Mouse (Mus musculus): ENCODE data around the gene Rasgef1b. TPM values are rescaled to one million over a fixed set of nuclear protein-coding genes. Genes with fewer than 3 reads are reported as not detected.

Gene Rasgef1b
- polyA plus RNA-seq, 1 experiment from 2014 or later = 6.5 TPM

- Histone ChIP-seq H3K9me3 (ENCODE audit: control insufficient read depth, low read length) (no peaks in the 10 kb centered on the region), H3K27me3 (replicated peaks; ENCODE audit: control insufficient read depth, insufficient read depth, low read length) (no peaks in the 10 kb centered on the region), H3K9ac (ENCODE audit: low read depth, low read length) (no peak overlapping the region), H3K4me1 (ENCODE audit: control insufficient read depth, insufficient read depth, low read length) (peaks cover 5% of the 10 kb centered on the region; the same call in 1 of the 2 replicates), H3K27ac (replicated peaks; ENCODE audit: low read depth, low read length) (no peak overlapping the region), H3K4me3 (ENCODE audit: low read depth, low read length) (no peak overlapping the region), H3K4me2 (ENCODE audit: low read depth, low read length) (no peak overlapping the region), H3K36me3 (ENCODE audit: control insufficient read depth, insufficient read depth, low read length) (no peaks in the 10 kb centered on the region)
- ATAC-seq (ENCODE audit: low read depth) (no peak), DNase-seq (ENCODE audit: low spot score) (no peak)
- 73% methylated on average over 2 of the region's 2 CpGs for WGBS
Observed at GRCm38 (mm10) chr5:99381639-99382038, 347.2 kb downstream of the Rasgef1b start.

GRCm38 (mm10) chr5:99380882-99381281 is 348.0 kb downstream of the Rasgef1b start:
- Histone ChIP-seq H3K4me2 (ENCODE audit: low read depth, low read length) (no peak overlapping the region), H3K27ac (replicated peaks; ENCODE audit: low read depth, low read length) (no peak overlapping the region), H3K27me3 (replicated peaks; ENCODE audit: control insufficient read depth, insufficient read depth, low read length) (no peaks in the 10 kb centered on the region), H3K36me3 (ENCODE audit: control insufficient read depth, insufficient read depth, low read length) (no peaks in the 10 kb centered on the region), H3K4me3 (ENCODE audit: low read depth, low read length) (no peak overlapping the region), H3K4me1 (ENCODE audit: control insufficient read depth, insufficient read depth, low read length) (peaks cover 5% of the 10 kb centered on the region; the same call in 1 of the 2 replicates), H3K9me3 (ENCODE audit: control insufficient read depth, low read length) (no peaks in the 10 kb centered on the region), H3K9ac (ENCODE audit: low read depth, low read length) (no peak overlapping the region)
- DNase-seq (ENCODE audit: low spot score) = no peak
- 91% methylated on average over 9 of the region's 9 CpGs for WGBS
- no peak for ATAC-seq (ENCODE audit: low read depth)

- no peaks in the 10 kb centered on the region for H3K36me3 ChIP-seq (ENCODE audit: control insufficient read depth, insufficient read depth, low read length)
- H3K27ac ChIP-seq (replicated peaks; ENCODE audit: low read depth, low read length) = no peak overlapping the region
- DNase-seq (ENCODE audit: low spot score) (no peak), ATAC-seq (ENCODE audit: low read depth) (no peak)
- H3K9ac ChIP-seq (ENCODE audit: low read depth, low read length) = no peak overlapping the region
- H3K9me3 ChIP-seq (ENCODE audit: control insufficient read depth, low read length) = no peaks in the 10 kb centered on the region
- no peak overlapping the region for H3K4me2 ChIP-seq (ENCODE audit: low read depth, low read length)
- H3K4me1 ChIP-seq (ENCODE audit: control insufficient read depth, insufficient read depth, low read length) = peaks cover 5% of the 10 kb centered on the region; the same call in 1 of the 2 replicates
- H3K27me3 ChIP-seq (replicated peaks; ENCODE audit: control insufficient read depth, insufficient read depth, low read length) = no peaks in the 10 kb centered on the region
- WGBS = 31% methylated on average over 12 of the region's 12 CpGs
- no peak overlapping the region for H3K4me3 ChIP-seq (ENCODE audit: low read depth, low read length)
Observed at GRCm38 (mm10) chr5:99380166-99380565, 348.7 kb downstream of the Rasgef1b start.

- DNase-seq (ENCODE audit: low spot score) (no peak), ATAC-seq (ENCODE audit: low read depth) (no peak)
- Histone ChIP-seq H3K4me3 (ENCODE audit: low read depth, low read length) (no peak overlapping the region), H3K9me3 (ENCODE audit: control insufficient read depth, low read length) (no peaks in the 10 kb centered on the region), H3K4me2 (ENCODE audit: low read depth, low read length) (no peak overlapping the region), H3K9ac (ENCODE audit: low read depth, low read length) (no peak overlapping the region), H3K36me3 (ENCODE audit: control insufficient read depth, insufficient read depth, low read length) (no peaks in the 10 kb centered on the region), H3K27me3 (replicated peaks; ENCODE audit: control insufficient read depth, insufficient read depth, low read length) (no peaks in the 10 kb centered on the region), H3K27ac (replicated peaks; ENCODE audit: low read depth, low read length) (no peak overlapping the region), H3K4me1 (ENCODE audit: control insufficient read depth, insufficient read depth, low read length) (peaks cover 5% of the 10 kb centered on the region; the same call in 1 of the 2 replicates)
- WGBS = 58% methylated on average over 11 of the region's 11 CpGs
Observed at GRCm38 (mm10) chr5:99378437-99379226, 350.2 kb downstream of the Rasgef1b start.

- H3K27ac ChIP-seq (replicated peaks; ENCODE audit: low read depth, low read length) = no peak overlapping the region
- no peak overlapping the region for H3K4me3 ChIP-seq (ENCODE audit: low read depth, low read length)
- H3K4me2 ChIP-seq (ENCODE audit: low read depth, low read length) = no peak overlapping the region
- no peaks in the 10 kb centered on the region for H3K36me3 ChIP-seq (ENCODE audit: control insufficient read depth, insufficient read depth, low read length)
- no peak for DNase-seq (ENCODE audit: low spot score)
- no peak for ATAC-seq (ENCODE audit: low read depth)
- H3K9me3 ChIP-seq (ENCODE audit: control insufficient read depth, low read length) = no peaks in the 10 kb centered on the region
- no peaks in the 10 kb centered on the region for H3K27me3 ChIP-seq (replicated peaks; ENCODE audit: control insufficient read depth, insufficient read depth, low read length)
- peaks cover 5% of the 10 kb centered on the region; the same call in 1 of the 2 replicates for H3K4me1 ChIP-seq (ENCODE audit: control insufficient read depth, insufficient read depth, low read length)
- no peak overlapping the region for H3K9ac ChIP-seq (ENCODE audit: low read depth, low read length)
- 73% methylated on average over 7 of the region's 7 CpGs for WGBS
Observed at GRCm38 (mm10) chr5:99375725-99376124, 353.1 kb downstream of the Rasgef1b start.

- Histone ChIP-seq H3K4me1 (ENCODE audit: control insufficient read depth, insufficient read depth, low read length) (peaks cover 5% of the 10 kb centered on the region; the same call in 1 of the 2 replicates), H3K9ac (ENCODE audit: low read depth, low read length) (no peak overlapping the region), H3K27me3 (replicated peaks; ENCODE audit: control insufficient read depth, insufficient read depth, low read length) (no peaks in the 10 kb centered on the region), H3K36me3 (ENCODE audit: control insufficient read depth, insufficient read depth, low read length) (no peaks in the 10 kb centered on the region), H3K27ac (replicated peaks; ENCODE audit: low read depth, low read length) (no peak overlapping the region), H3K4me3 (ENCODE audit: low read depth, low read length) (no peak overlapping the region), H3K4me2 (ENCODE audit: low read depth, low read length) (no peak overlapping the region), H3K9me3 (ENCODE audit: control insufficient read depth, low read length) (no peaks in the 10 kb centered on the region)
- ATAC-seq (ENCODE audit: low read depth) = no peak
- WGBS = 87% methylated on average over 6 of the region's 6 CpGs
- no peak for DNase-seq (ENCODE audit: low spot score)
Observed at GRCm38 (mm10) chr5:99374460-99374859, 354.4 kb downstream of the Rasgef1b start.

GRCm38 (mm10) chr5:99373570-99374151 is 355.2 kb downstream of the Rasgef1b start:
- ATAC-seq (ENCODE audit: low read depth) = no peak
- WGBS = 63% methylated on average over 8 of the region's 8 CpGs
- Histone ChIP-seq H3K9ac (ENCODE audit: low read depth, low read length) (no peak overlapping the region), H3K4me1 (ENCODE audit: control insufficient read depth, insufficient read depth, low read length) (peaks cover 5% of the 10 kb centered on the region; the same call in 1 of the 2 replicates), H3K4me2 (ENCODE audit: low read depth, low read length) (no peak overlapping the region), H3K9me3 (ENCODE audit: control insufficient read depth, low read length) (no peaks in the 10 kb centered on the region), H3K27ac (replicated peaks; ENCODE audit: low read depth, low read length) (no peak overlapping the region), H3K4me3 (ENCODE audit: low read depth, low read length) (no peak overlapping the region), H3K27me3 (replicated peaks; ENCODE audit: control insufficient read depth, insufficient read depth, low read length) (no peaks in the 10 kb centered on the region), H3K36me3 (ENCODE audit: control insufficient read depth, insufficient read depth, low read length) (no peaks in the 10 kb centered on the region)
- no peak for DNase-seq (ENCODE audit: low spot score)

GRCm38 (mm10) chr5:99370636-99371035 is 358.2 kb downstream of the Rasgef1b start:
- H3K9ac ChIP-seq (ENCODE audit: low read depth, low read length) = no peak overlapping the region
- DNase-seq (ENCODE audit: low spot score) = no peak
- no peak overlapping the region for H3K4me3 ChIP-seq (ENCODE audit: low read depth, low read length)
- H3K9me3 ChIP-seq (ENCODE audit: control insufficient read depth, low read length) = no peaks in the 10 kb centered on the region
- no peak for ATAC-seq (ENCODE audit: low read depth)
- no peak overlapping the region for H3K27ac ChIP-seq (replicated peaks; ENCODE audit: low read depth, low read length)
- no peaks in the 10 kb centered on the region for H3K36me3 ChIP-seq (ENCODE audit: control insufficient read depth, insufficient read depth, low read length)
- H3K4me1 ChIP-seq (ENCODE audit: control insufficient read depth, insufficient read depth, low read length) = no peaks in the 10 kb centered on the region
- WGBS = 85% methylated on average over 5 of the region's 5 CpGs
- no peaks in the 10 kb centered on the region for H3K27me3 ChIP-seq (replicated peaks; ENCODE audit: control insufficient read depth, insufficient read depth, low read length)
- no peak overlapping the region for H3K4me2 ChIP-seq (ENCODE audit: low read depth, low read length)
